Mouse (Mus musculus): ENCODE results near the gene Sys1. TPM values are rescaled to one million over a fixed set of nuclear protein-coding genes. Genes with fewer than 3 reads are reported as not detected.

Sys1 gene
- total RNA-seq (2012; rRNA removed) (94.3 and 96.5 TPM in 2 replicates), polyA plus RNA-seq (2012; ENCODE audit: insufficient read depth in 1 of 2, insufficient read length in 2 of 2, low read depth in 1 of 2, low replicate concordance in 2 of 2, missing spikeins in 1 of 2) (10 to 100 TPM in 1 of 2 experiments, not detected in 1; 85.8 TPM)

- Histone ChIP-seq H3K79me2 (ENCODE audit: control insufficient read depth, insufficient read depth, low read length, poor library complexity) (peaks cover 10% of the 10 kb centered on the region), H3K27me3 (ENCODE audit: control insufficient read depth in 1 of 2, insufficient read depth in 2 of 2, low read length in 2 of 2) (peaks cover 7 to 13% of the 10 kb centered on the region in 2 experiments; a peak in 3 of 4 replicates), H3K27ac (ENCODE audit: control insufficient read depth, low read depth, low read length) (no peak within 1 kb of the TSS), H3K4me1 (ENCODE audit: control insufficient read depth in 1 of 2, insufficient read depth in 2 of 2, low read length in 2 of 2) (peaks cover 2 to 3% of the 10 kb centered on the region in 2 experiments; a peak in 1 of 4 replicates), H3K9ac (ENCODE audit: control insufficient read depth, low read depth, low read length, poor library complexity, severe bottlenecking) (no peak within 1 kb of the TSS), H3K4me3 (ENCODE audit: control insufficient read depth in 1 of 2, insufficient read depth in 1 of 2, low read depth in 2 of 2, low read length in 2 of 2) (no peak within 1 kb of the TSS), H3K36me3 (ENCODE audit: control insufficient read depth in 1 of 2, insufficient read depth in 2 of 2, low read length in 2 of 2) (peaks cover 0 to under 1% of the 10 kb centered on the region in 2 experiments; a peak in 1 of 4 replicates), H3K9me3 (replicated peaks; ENCODE audit: insufficient read depth, low read length) (no peaks in the 10 kb centered on the region)
- no peak for TF ChIP-seq SIN3A (IDR thresholded peaks at IDR 0.05; ENCODE audit: low read length)
- no peak for DNase-seq (ENCODE audit: low read depth, low spot score)
These were observed at the start of gene Sys1 for GRCm38 (mm10) chr2:164456864-164457300. Sys1 (plus strand) TSS chr2:164456964.

DNA sequence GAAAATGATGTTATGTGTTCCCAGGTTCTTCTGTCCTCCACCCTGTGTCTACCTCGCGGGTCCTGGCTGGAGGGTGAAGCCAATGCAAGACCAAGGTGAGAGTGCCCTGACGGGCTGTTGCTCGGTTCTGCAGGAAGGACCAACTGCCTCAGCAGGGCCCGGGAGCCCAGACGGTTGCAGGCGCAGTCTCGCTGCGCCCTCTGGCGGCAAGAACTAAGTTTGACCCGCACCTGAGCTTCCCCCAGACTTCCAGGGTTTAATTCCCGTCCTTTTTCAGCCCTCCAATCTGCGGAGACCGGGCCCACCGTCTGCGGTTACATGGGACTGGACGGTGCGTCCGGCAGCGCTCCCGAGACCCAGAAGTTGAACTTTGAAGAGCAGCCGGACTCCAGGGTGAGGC is 49.1 kb upstream of the Sys1 start:
- no peaks in the 10 kb centered on the region for H3K79me2 ChIP-seq (ENCODE audit: control insufficient read depth, insufficient read depth, low read length, poor library complexity)
- no peak overlapping the region for H3K27ac ChIP-seq (ENCODE audit: control insufficient read depth, low read depth, low read length)
- peaks cover 0 to 11% of the 10 kb centered on the region in 2 experiments; a peak in 3 of 4 replicates for H3K4me1 ChIP-seq (ENCODE audit: control insufficient read depth in 1 of 2, insufficient read depth in 2 of 2, low read length in 2 of 2)
- H3K9ac ChIP-seq (ENCODE audit: control insufficient read depth, low read depth, low read length, poor library complexity, severe bottlenecking), result no peak overlapping the region
- peaks cover 0 to 3% of the 10 kb centered on the region in 2 experiments; a peak in 2 of 4 replicates for H3K27me3 ChIP-seq (ENCODE audit: control insufficient read depth in 1 of 2, insufficient read depth in 2 of 2, low read length in 2 of 2)
- H3K4me3 ChIP-seq (ENCODE audit: control insufficient read depth in 1 of 2, insufficient read depth in 1 of 2, low read depth in 2 of 2, low read length in 2 of 2), result peak overlapping the region; percentile 24 to 57; a peak in 2 of 4 replicates
- peak; percentile 60 for DNase-seq (ENCODE audit: low read depth, low spot score)
- TF ChIP-seq ZC3H11A (IDR thresholded peaks at IDR 0.05; ENCODE audit: low read depth, low read length), result 0 out of 2 replicates have a peak, but pooled peaks have one; percentile 11
- TF ChIP-seq SMC3 (IDR thresholded peaks at IDR 0.05; ENCODE audit: low read depth, low read length), result peak; percentile 55
- TF ChIP-seq CTCF (IDR thresholded peaks at IDR 0.05 in 2 of 3, conservative IDR thresholded peaks at IDR 0.05 in 1 of 3; ENCODE audit: control insufficient read depth in 1 of 3, insufficient read depth in 1 of 3, low read depth in 2 of 3, low read length in 3 of 3, poor library complexity in 1 of 3, severe bottlenecking in 1 of 3), result peak; percentile 75 to 97 (median 82)
- TF ChIP-seq ELF1 (IDR thresholded peaks at IDR 0.05; ENCODE audit: low read depth, low read length), result 0 out of 2 replicates have a peak, but pooled peaks have one; percentile 14
- no peak for TF ChIP-seq HCFC1 (IDR thresholded peaks at IDR 0.05; ENCODE audit: low read depth, low read length)
- peak; percentile 59 for TF ChIP-seq RAD21 (IDR thresholded peaks at IDR 0.05; ENCODE audit: low read depth, low read length)
- no peak for TF ChIP-seq MAFK (IDR thresholded peaks at IDR 0.05; ENCODE audit: borderline replicate concordance, low read depth, low read length)
- H3K36me3 ChIP-seq (ENCODE audit: control insufficient read depth in 1 of 2, insufficient read depth in 2 of 2, low read length in 2 of 2), result peaks cover 0 to 3% of the 10 kb centered on the region in 2 experiments; a peak in 1 of 4 replicates
- no peaks in the 10 kb centered on the region for H3K9me3 ChIP-seq (replicated peaks; ENCODE audit: insufficient read depth, low read length)

DNA sequence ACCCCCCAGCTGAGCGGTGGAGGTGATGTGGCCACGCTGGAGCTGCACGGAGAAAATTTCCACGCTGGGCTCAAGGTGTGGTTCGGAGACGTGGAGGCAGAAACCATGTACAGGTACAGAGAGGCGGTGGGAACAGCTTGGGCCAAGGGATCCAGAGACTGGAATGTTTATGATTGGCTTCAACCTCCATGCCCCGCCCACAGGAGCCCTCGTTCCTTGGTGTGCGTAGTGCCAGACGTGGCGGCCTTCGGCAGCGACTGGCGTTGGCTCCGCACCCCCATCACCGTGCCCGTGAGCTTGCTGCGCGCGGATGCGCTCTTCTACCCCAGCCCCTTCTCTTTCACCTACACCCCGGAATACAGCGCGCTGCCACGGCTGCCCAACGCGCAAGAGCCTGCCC is 42.6 kb upstream of the Sys1 start:
- H3K27ac ChIP-seq (ENCODE audit: control insufficient read depth, low read depth, low read length), result no peak overlapping the region
- no peak for DNase-seq (ENCODE audit: low read depth, low spot score)
- H3K4me1 ChIP-seq (ENCODE audit: control insufficient read depth in 1 of 2, insufficient read depth in 2 of 2, low read length in 2 of 2), result peaks cover 0 to under 1% of the 10 kb centered on the region in 2 experiments; a peak in 1 of 4 replicates
- H3K4me3 ChIP-seq (ENCODE audit: control insufficient read depth in 1 of 2, insufficient read depth in 1 of 2, low read depth in 2 of 2, low read length in 2 of 2), result no peak overlapping the region
- TF ChIP-seq ELF1 (IDR thresholded peaks at IDR 0.05; ENCODE audit: low read depth, low read length), result no peak
- TF ChIP-seq RAD21 (IDR thresholded peaks at IDR 0.05; ENCODE audit: low read depth, low read length), result no peak
- TF ChIP-seq MAZ (IDR thresholded peaks at IDR 0.05; ENCODE audit: low read depth, low read length), result no peak
- TF ChIP-seq ZC3H11A (IDR thresholded peaks at IDR 0.05; ENCODE audit: low read depth, low read length), result no peak
- H3K36me3 ChIP-seq (ENCODE audit: control insufficient read depth in 1 of 2, insufficient read depth in 2 of 2, low read length in 2 of 2), result no peaks in the 10 kb centered on the region
- H3K9me3 ChIP-seq (replicated peaks; ENCODE audit: insufficient read depth, low read length), result no peaks in the 10 kb centered on the region
- H3K27me3 ChIP-seq (ENCODE audit: control insufficient read depth in 1 of 2, insufficient read depth in 2 of 2, low read length in 2 of 2), result no peaks in the 10 kb centered on the region; a peak in 1 of 4 replicates
- no peak overlapping the region for H3K9ac ChIP-seq (ENCODE audit: control insufficient read depth, low read depth, low read length, poor library complexity, severe bottlenecking)
- no peaks in the 10 kb centered on the region for H3K79me2 ChIP-seq (ENCODE audit: control insufficient read depth, insufficient read depth, low read length, poor library complexity)
